Mouse (Mus musculus) CH12.LX (cell line): Measurements from ENCODE around the gene Sh3tc1.

Source experiments
- CHD1 ChIP-seq: IDR thresholded peaks from 2 replicates; pipeline ENCODE4 v1.6.1; 2012; ENCODE audit warnings: low read depth, low read length, improper control_type of control experiment, inconsistent platforms
- CTCF ChIP-seq, 2 experiments: IDR thresholded peaks in 1 of 2; conservative IDR thresholded peaks in 1 of 2; 2 replicates each; pipeline ENCODE4 v1.5.1; 2011 to 2012; ENCODE audit warnings: low read depth in 2 of 2, low read length in 2 of 2, improper control_type of control experiment in 1 of 2, inconsistent platforms in 1 of 2, mild to moderate bottlenecking in 1 of 2, moderate library complexity in 1 of 2
- HCFC1 ChIP-seq: IDR thresholded peaks from 2 replicates; pipeline ENCODE4 v1.6.1; 2012; ENCODE audit warnings: low read depth, mild to moderate bottlenecking, inconsistent platforms, low read length, improper control_type of control experiment
- MAX ChIP-seq: IDR thresholded peaks from 2 replicates; pipeline ENCODE4 v1.6.1; 2011; ENCODE audit warnings: low read length, improper control_type of control experiment
- RAD21 ChIP-seq: IDR thresholded peaks from 2 replicates; pipeline ENCODE4 v1.6.1; 2011; ENCODE audit warnings: low read depth, mild to moderate bottlenecking, low read length, improper control_type of control experiment, moderate library complexity
- TBP ChIP-seq: conservative IDR thresholded peaks from 2 replicates; pipeline ENCODE4 v1.6.1; 2011; ENCODE audit warnings: low read depth, low read length, improper control_type of control experiment
- ZC3H11A ChIP-seq: IDR thresholded peaks from 2 replicates; pipeline ENCODE4 v1.6.1; 2012; ENCODE audit warnings: low read depth, mild to moderate bottlenecking, inconsistent platforms, low read length, improper control_type of control experiment

DNA sequence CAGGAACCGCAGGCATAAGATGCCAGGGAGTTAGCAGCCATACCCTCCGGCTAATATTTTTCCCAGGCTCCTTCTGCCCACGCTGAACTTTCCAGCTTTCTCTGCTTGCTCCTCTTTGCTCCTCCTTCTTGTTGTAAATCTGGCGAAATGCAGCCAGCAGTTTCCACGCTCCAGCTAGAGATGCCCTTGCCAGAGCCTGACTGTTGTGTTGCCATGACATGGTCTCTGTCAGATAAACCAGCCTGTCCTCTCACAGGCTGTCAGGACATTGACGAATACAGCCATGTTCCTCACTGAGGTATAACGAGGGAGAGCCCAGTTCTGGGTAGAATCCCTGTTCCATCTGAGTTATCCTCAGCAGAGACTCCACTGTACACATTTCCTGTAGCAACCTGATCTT lies 29.2 kb upstream of the Sh3tc1 start:
- TF ChIP-seq CTCF (conservative IDR thresholded peaks at IDR 0.05 in 1 of 2, IDR thresholded peaks at IDR 0.05 in 1 of 2; ENCODE audit: low read depth in 2 of 2, low read length in 2 of 2) (no peak), CHD1 (no peak), TBP (no peak), RAD21 (no peak), MAX (no peak), ZC3H11A (no peak), HCFC1 (no peak)
